Mouse (Mus musculus): ENCODE data around the gene Lypd3. TPM values are rescaled to one million over a fixed set of nuclear protein-coding genes. Genes with fewer than 3 reads are reported as not detected.

The Lypd3 gene
- polyA plus RNA-seq, 1 experiment: not detected

GRCm38 (mm10) chr7:24608017-24608416 lies 28.3 kb upstream of the Lypd3 start:
- TF ChIP-seq GATA1 (IDR thresholded peaks at IDR 0.05; ENCODE audit: low read length): no peak

DNA sequence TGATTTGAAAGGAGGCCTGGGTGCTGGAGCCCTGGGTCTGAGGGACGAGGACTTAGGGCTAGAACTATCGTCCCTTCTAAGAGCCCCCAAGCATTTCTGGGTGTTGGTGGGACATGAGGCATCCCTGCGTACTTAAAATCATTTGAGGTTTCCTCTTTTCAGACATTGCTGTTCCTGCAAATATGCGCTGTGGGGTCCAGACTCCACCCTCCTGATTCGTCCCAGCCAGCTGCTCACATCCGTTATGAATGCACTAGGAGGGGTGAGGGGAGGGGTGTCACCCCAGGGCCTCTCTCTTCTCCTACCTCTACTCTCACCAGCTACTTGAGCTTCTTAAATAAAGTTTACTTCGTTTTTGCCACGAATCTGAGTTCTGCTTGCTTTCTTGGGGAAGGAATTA lies 27.8 kb upstream of the Lypd3 start:
- TF ChIP-seq GATA1 (IDR thresholded peaks at IDR 0.05; ENCODE audit: low read length): no peak

DNA sequence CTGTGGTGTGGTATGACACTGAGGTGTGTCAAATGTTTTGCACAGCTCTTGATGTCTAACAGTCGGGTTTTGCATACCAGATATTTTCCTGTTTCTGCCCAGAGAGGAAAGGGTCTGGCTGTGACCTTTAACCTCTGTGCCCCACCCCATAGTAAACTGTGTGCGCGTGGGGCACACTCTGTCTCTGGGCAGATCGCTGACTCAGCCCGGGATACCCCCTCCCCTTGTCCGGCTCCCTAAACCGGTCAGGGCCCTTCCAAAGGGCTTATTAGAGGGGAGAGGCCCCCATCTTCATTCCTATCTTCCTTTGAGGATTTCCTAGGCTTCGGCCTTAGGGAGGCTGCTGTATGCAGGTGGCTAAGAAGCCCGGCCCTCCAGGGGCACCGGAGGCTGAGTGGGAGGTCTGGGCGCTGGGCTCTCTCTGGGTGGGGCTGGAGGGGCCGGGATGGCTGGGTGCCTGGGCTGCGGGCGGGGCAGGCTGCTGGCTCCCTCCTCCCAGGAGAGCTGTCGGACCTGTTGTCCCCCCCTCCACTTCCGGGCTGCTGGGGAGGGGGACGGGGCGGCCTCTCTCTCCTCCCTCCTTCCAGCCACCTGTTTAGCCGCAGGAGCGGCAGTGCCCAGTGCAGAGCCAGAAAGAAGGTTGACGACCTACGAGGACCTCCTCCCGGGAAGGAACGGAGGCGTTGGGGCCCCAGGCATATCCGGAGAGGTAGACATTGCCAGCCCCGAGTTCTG lies 26.0 kb upstream of the Lypd3 start, which contains the start of gene Phldb3:
Gene Phldb3 (plus strand): TSS at position 620 of the 735 bp plus-strand sequence.
- no peak for TF ChIP-seq GATA1 (IDR thresholded peaks at IDR 0.05; ENCODE audit: low read length)

GRCm38 (mm10) chr7:24610879-24611494 lies 25.4 kb upstream of the Lypd3 start:
- TF ChIP-seq GATA1 (IDR thresholded peaks at IDR 0.05; ENCODE audit: low read length): no peak

- no peak for TF ChIP-seq GATA1 (IDR thresholded peaks at IDR 0.05; ENCODE audit: low read length)
Observed at GRCm38 (mm10) chr7:24611709-24612108, 24.6 kb upstream of the Lypd3 start.

DNA sequence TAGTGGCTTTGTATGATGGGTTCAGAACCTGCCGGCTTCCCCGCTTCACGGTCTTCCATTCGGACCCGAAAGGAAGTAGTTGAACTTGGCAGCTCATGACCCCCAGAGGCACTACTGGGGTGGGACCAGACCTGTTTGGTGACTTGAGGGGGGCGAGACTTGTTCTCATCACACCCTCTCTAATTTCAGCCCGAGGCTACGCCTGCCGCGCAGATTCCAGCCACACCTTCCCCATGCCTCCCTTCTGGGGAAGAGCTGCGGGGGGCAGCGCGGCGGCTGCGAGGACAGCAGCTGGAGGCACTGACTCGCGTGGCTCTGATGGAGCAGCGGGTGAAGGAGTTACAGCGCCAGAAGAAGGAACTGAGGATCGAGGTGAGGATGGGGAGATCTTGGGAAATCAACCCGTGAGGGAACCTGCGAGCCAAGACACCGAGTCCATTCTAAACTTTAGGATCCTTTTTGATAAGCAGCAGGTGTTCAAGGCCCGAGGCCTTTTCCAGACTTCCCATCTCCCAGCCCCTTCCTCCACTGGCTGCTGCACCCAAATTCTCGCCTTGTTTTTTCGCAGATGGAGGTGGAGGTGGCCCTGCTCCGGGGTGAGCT lies 23.9 kb upstream of the Lypd3 start:
- TF ChIP-seq GATA1 (IDR thresholded peaks at IDR 0.05; ENCODE audit: low read length): no peak

DNA sequence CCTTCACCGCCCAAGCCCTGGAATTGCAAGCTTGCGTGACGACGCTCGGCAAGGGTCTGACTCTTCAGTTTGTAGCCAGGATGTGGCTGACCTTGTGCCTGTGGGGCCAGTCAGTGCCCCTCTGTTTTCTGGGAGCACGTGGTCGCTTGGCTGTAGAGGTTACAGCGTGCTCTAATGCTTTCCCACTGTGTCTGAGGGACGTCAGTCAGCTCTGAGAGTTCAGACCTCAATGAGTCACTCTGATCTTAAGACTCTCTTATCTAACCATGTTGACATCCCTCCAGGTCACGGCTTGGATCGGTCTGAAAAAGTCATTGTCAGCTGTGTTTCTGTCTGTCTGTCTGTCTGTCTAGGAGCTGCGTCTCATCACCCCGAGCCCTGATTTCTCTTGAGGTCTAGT lies 21.5 kb upstream of the Lypd3 start:
- no peak for TF ChIP-seq GATA1 (IDR thresholded peaks at IDR 0.05; ENCODE audit: low read length)

- no peak for TF ChIP-seq GATA1 (IDR thresholded peaks at IDR 0.05; ENCODE audit: low read length)
Observed at GRCm38 (mm10) chr7:24617763-24618162, 18.6 kb upstream of the Lypd3 start.

GRCm38 (mm10) chr7:24619671-24620397 lies 16.5 kb upstream of the Lypd3 start:
- no peak for TF ChIP-seq GATA1 (IDR thresholded peaks at IDR 0.05; ENCODE audit: low read length)

GRCm38 (mm10) chr7:24621193-24621592 lies 15.2 kb upstream of the Lypd3 start:
- no peak for TF ChIP-seq GATA1 (IDR thresholded peaks at IDR 0.05; ENCODE audit: low read length)

GRCm38 (mm10) chr7:24622967-24623366 lies 13.4 kb upstream of the Lypd3 start:
- TF ChIP-seq GATA1 (IDR thresholded peaks at IDR 0.05; ENCODE audit: low read length): no peak

- no peak for TF ChIP-seq GATA1 (IDR thresholded peaks at IDR 0.05; ENCODE audit: low read length)
Observed at GRCm38 (mm10) chr7:24628685-24629610, 7.4 kb upstream of the Lypd3 start.

DNA sequence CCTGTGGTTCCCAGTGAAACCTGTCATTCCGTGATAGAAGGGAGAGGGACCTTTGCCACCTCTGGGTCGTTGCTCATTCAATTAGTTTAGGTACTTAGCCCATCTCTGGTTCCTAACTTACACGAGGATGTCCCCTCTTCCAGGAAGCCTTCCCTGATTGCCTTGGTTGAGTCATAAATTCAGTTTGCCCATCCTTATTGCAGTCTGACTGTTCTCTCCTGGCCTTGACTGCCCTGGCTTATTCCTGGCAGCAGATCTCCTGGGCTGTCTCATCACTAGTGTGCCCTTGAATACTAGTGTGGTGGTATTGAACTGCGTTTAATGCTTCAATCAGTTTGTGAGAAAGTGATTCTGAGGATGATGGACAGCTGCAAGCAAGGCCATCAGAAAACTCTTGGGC lies 6.7 kb upstream of the Lypd3 start:
- TF ChIP-seq GATA1 (IDR thresholded peaks at IDR 0.05; ENCODE audit: low read length): no peak

DNA sequence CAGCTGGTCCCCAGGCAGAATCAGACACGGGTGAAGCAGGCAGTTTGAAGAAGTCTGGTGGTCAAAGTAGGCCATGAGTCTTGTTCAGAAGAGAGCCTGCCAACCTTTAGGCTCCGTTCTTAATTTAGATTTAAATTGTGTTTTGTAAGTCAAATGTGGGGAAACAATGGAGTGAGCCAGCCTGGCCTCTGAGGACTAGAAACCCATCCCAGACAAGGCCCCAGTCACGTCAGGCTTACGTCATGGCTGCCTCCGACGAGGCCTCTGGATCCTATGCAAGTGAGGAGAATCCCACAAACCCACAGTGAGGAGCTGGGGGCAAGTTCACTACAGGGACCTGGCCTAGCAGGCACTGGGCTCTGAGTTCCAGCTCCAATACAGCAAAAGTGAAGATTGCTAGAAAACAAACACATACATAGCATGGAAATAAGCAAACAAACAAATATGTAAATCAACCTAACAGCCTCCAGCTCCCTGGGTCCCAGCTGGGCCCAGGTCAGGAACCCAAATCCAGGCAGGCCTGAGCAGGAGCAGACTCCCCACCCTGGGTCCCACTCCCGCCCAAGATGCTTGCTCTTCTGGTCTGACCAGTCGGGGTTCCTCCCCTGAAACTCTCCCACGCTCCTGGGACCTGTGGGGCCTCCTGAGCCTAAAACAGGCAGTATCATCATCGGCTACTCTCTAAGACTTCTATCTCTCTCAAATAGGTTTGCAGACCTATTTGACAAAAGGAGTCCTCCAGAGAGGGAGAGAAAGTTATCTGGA lies 6.1 kb upstream of the Lypd3 start:
- no peak for TF ChIP-seq GATA1 (IDR thresholded peaks at IDR 0.05; ENCODE audit: low read length)

Measured in G1E-ER4 (cell line).